Mouse (Mus musculus) adrenal gland, adult (tissue): Measurements from ENCODE around the gene Cadm1.

ENCODE experiments used
- DNase-seq, 2 experiments: peaks; one replicate each; pipeline ENCODE4 v3.0.0; 2022 to 2023; ENCODE audit warnings: low spot score in 1 of 2; ENCODE audit not compliant: inconsistent age in 2 of 2

Gene Cadm1

GRCm38 (mm10) chr9:47548402-47548801, 18.4 kb downstream of the Cadm1 start:
- no peak for DNase-seq

GRCm38 (mm10) chr9:47548916-47549315, 18.9 kb downstream of the Cadm1 start:
- DNase-seq: no peak

GRCm38 (mm10) chr9:47552960-47553575, 23.1 kb downstream of the Cadm1 start:
- peak; percentile 16 to 31 for DNase-seq

DNA sequence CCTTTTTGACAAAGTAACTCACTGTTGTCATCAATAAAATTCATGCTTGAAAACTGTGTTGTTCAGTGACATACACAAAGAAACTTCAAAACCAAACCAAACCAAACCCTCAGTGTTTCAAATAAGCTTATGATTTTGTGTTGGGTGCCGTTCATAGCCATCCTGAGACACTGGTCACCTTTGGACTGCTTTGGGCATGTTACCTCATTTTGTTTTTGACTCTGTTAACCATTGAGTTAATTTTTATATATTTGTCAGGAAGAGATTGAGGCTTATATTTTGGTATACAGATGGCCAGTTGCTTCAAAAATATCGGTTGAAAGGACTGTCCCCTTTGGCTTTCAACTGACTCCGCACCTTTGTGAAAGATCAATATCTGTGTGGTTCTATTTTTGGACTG, 30.8 kb downstream of the Cadm1 start:
- DNase-seq: no peak

GRCm38 (mm10) chr9:47561596-47561995, 31.6 kb downstream of the Cadm1 start:
- DNase-seq: no peak

DNA sequence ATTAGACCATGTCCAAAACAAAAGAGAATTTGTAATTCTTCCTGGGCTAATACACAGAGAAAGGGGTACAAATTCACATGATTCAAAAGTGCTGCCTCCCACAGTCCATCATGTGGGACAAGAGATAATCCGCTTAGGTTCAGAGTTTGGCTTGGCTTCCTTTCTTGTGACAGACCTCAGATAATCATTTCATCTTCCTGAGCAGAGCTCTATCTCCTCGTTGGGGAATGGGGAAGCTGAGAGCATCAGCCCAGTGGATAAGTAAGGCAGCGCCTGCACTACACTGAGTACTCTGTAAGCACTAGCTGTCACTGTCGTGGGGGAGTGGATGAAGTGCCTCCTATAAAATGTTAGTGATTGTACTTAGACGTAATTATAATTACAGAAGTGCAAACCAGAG, 35.1 kb downstream of the Cadm1 start:
- DNase-seq: no peak

GRCm38 (mm10) chr9:47567873-47568272, 37.9 kb downstream of the Cadm1 start:
- no peak for DNase-seq

DNA sequence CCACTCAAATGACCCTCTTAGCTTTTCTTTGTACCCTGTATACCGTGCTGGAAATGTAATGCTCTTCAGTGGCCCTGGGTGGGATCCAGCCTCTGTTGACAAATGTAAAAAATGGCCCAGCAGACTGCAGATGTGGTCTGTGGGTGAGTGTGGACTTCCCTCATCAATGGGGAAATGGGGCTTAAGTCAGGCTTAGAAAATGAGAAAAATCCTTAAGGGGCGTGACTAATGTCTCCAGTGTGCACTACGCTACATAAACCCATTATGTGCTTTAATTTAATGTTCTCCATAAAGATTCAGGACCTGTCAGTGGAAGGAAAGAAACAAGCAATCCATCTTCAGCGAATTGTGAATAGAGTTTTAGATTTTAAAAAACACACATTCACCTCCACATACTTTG, 40.2 kb downstream of the Cadm1 start:
- DNase-seq: no peak

DNA sequence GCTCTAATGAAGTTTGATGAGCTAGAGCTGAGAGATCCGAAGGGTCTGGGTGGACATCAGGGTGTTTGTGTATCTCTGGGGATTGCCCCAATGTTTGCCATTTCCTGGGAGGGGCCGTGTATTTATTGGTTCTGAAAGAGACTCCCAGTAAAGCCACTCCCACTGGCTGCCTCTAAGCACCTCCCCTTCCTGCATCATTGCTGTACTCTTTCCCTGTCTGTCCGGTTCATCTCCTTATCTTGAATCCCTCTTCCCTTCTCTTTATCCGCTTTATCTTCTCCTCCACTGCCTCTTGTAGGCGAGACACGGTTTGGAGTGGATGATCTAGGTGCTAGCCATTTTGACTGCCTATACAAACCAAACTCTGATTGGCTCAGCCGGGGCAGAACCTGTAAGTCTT, 41.5 kb downstream of the Cadm1 start:
- no peak for DNase-seq

DNA sequence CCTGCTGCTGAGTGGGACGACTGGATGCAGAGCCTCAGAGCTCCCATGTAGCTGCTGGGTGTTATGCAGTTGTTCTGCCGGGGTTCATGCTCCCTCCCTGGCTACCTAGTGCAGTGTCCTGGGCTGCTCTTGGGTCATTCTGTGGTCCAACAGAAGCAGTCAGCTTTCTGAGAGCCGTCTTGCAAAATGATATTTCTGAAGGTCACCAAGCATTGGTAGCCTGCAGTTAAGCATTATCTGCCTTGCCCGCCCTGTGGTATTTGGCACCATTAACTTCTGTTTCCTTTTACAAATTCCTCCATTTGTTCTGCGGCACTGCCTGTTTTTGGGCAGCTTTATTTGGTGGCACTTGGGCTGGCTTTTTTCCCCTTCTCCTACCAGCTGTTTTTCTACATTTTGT, 42.2 kb downstream of the Cadm1 start:
- DNase-seq: peak in 1 of 2 experiments; percentile 53

DNA sequence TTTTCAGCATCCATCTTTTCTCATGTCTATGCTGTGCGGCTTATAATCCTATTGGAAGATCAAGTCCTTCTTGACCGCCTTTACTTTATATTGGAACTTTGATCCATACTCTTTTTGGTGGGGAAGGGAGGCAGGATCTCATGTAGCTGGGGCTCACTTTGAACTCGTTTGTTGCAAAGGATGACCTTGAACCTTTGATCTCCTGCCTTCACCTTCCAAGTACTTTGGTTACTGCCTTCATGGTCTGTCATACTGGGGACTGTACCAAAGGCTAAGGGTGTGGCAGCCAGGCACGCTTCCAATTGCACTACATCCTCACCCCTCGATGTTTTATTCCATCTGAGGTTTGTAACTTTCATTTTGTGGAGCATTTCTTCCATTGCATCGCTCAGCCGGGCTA, 43.5 kb downstream of the Cadm1 start:
- DNase-seq: no peak

DNA sequence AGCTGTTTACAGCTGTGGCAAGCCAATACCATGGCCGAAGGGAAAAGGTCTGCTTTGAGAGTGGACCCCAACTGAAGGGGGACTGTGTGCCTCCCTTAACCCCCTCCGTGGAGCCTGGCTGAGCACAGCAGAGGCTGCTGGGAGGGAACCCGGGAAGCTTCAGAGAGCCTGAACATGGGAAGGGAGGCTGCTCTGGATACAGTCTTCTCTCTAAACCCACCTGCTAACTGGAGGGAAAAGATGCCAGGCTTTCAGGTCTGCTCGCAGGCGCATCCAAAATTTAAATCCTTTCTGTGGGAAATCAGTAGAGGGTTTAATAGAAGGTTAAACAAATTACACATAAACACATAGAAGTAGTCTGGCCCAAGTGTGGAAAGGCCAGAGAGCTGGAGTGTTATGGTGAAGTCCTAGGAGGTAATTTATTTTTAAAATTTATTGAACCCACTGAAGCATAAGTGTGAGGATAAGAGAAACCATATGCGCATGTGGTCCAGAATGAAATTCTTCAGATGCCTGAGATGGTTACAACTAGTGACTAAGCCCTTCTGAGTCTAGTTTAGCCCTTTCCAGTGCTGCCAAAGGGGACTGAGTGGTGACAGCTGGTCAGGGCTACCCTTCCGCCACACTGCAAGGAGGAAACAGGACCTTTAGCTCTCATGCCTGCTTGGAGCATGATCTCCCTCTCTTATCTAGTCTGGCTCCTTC, 44.9 kb downstream of the Cadm1 start:
- DNase-seq: no peak

- no peak for DNase-seq
Observed at GRCm38 (mm10) chr9:47575764-47576163, 45.8 kb downstream of the Cadm1 start.

- DNase-seq: no peak
Observed at GRCm38 (mm10) chr9:47579464-47579863, 49.5 kb downstream of the Cadm1 start.

DNA sequence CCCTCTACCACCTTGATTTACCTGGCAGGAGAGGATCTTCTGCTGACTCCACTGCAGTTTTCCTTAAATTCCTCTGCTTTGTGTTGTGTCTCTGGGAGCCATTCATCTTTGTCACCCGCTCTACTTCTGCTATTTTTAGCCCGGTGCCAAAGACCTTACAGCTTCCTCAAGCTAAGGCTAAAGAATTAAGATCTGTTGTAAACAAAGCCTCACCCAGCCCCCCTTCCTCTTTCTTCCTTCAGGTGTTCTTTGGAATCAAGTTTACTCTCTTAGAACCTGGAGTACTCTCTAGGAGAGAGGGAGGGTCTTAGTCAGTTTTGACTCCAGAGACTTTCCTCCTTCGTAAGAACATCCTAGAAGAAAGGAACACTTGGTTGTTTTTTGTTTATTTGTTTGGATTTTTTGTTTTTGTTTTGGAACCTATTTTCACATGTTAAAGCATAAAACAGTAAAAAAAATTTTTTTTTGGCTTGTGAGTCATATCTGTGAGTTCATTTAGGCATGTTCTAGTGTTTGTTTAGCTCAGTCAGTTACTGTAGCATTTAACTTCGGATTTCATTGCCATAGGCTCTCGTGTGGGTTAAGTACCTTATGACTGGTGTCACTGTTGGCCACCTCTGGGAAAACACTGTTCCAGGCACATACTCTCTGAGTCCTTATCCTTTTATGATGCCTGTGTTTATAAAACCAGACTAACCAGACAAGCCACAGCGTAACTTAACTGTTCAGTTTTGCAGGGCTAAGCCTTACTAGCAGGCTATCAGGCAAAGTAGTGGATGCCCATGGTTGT, 51.8 kb downstream of the Cadm1 start:
- DNase-seq: peak in 1 of 2 experiments; percentile 44

DNA sequence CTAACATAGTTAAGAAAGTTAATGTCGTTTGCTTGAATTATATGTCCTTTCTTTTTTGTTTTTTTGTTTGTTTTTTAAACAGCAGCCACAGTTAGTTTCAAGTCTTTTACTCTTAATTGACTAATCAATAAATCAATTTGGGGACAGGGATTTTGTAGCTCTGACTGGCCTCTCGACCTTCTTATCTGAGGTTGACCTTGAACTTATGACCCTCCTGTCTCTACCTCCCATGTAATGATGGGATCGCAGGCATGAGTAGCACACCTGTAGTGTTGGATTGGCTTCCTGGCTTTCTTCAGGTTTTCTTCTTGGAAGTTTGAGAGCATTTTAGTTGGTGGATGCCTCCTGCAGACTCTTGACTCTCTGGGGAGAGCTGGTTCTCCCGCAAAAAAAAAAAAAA, 53.3 kb downstream of the Cadm1 start:
- DNase-seq: no peak

- no peak for DNase-seq
Observed at GRCm38 (mm10) chr9:47586176-47586575, 56.2 kb downstream of the Cadm1 start.

GRCm38 (mm10) chr9:47586839-47587238, 56.9 kb downstream of the Cadm1 start:
- no peak for DNase-seq

- DNase-seq: peak; percentile 19 to 73
Observed at GRCm38 (mm10) chr9:47587577-47588194, 57.7 kb downstream of the Cadm1 start.

GRCm38 (mm10) chr9:47589832-47590231, 59.9 kb downstream of the Cadm1 start:
- peak; percentile 93 to 96 for DNase-seq

- DNase-seq: peak; percentile 29 to 84
Observed at GRCm38 (mm10) chr9:47601541-47601940, 71.6 kb downstream of the Cadm1 start.

GRCm38 (mm10) chr9:47603971-47604370, 74.0 kb downstream of the Cadm1 start:
- DNase-seq: no peak
